Mouse (Mus musculus) right cerebral cortex, postnatal 14 days (tissue): ENCODE data around the gene Tmem14a.
"Not testable (repeated sequence)": the region's sequence is repeated elsewhere in the genome, so short reads cannot be mapped to it uniquely, and the experiment has no call there.

Source experiments
- DNase-seq: peaks from one replicate; pipeline ENCODE4 v3.0.0; 2022

Tmem14a gene

GRCm38 (mm10) chr1:21253303-21253650 lies 34.9 kb downstream of the Tmem14a start:
- no peak for DNase-seq

- DNase-seq = no peak
Observed at GRCm38 (mm10) chr1:21253856-21254255, 35.5 kb downstream of the Tmem14a start.

GRCm38 (mm10) chr1:21255625-21256345 lies 37.4 kb downstream of the Tmem14a start:
- DNase-seq = no peak

GRCm38 (mm10) chr1:21256391-21256790 lies 38.0 kb downstream of the Tmem14a start:
- DNase-seq = no peak

- no peak for DNase-seq
Observed at GRCm38 (mm10) chr1:21256871-21257270, 38.5 kb downstream of the Tmem14a start.

GRCm38 (mm10) chr1:21259981-21260380 lies 41.6 kb downstream of the Tmem14a start:
- DNase-seq = not testable (repeated sequence)

- no peak for DNase-seq
Observed at GRCm38 (mm10) chr1:21262401-21262800, 44.0 kb downstream of the Tmem14a start.

- no peak for DNase-seq
Observed at GRCm38 (mm10) chr1:21263986-21264385, 45.6 kb downstream of the Tmem14a start.

GRCm38 (mm10) chr1:21264747-21265146 lies 46.4 kb downstream of the Tmem14a start:
- no peak for DNase-seq

GRCm38 (mm10) chr1:21266766-21267165 lies 48.4 kb downstream of the Tmem14a start:
- DNase-seq = no peak

- not testable (repeated sequence) for DNase-seq
Observed at GRCm38 (mm10) chr1:21267466-21267865, 49.1 kb downstream of the Tmem14a start.

- peak; percentile 80 for DNase-seq
Observed at GRCm38 (mm10) chr1:21271343-21272055, 53.1 kb downstream of the Tmem14a start.

- peak; percentile 46 for DNase-seq
Observed at GRCm38 (mm10) chr1:21272056-21272431, 53.7 kb downstream of the Tmem14a start.

GRCm38 (mm10) chr1:21273091-21273490 lies 54.7 kb downstream of the Tmem14a start:
- DNase-seq = no peak

- no peak for DNase-seq
Observed at GRCm38 (mm10) chr1:21274437-21275040, 56.2 kb downstream of the Tmem14a start.

- DNase-seq = not testable (repeated sequence)
Observed at GRCm38 (mm10) chr1:21275366-21275765, 57.0 kb downstream of the Tmem14a start.

- DNase-seq = not testable (repeated sequence)
Observed at GRCm38 (mm10) chr1:21276158-21276557, 57.8 kb downstream of the Tmem14a start.
